Mouse (Mus musculus): ENCODE measurements around the gene Loxl4. TPM values are rescaled to one million over a fixed set of nuclear protein-coding genes. Genes with fewer than 3 reads are reported as not detected.

The Loxl4 gene
- total and polyA plus RNA-seq, 2 experiments from 2014 or later: 0.15 to 1.5 TPM

DNA sequence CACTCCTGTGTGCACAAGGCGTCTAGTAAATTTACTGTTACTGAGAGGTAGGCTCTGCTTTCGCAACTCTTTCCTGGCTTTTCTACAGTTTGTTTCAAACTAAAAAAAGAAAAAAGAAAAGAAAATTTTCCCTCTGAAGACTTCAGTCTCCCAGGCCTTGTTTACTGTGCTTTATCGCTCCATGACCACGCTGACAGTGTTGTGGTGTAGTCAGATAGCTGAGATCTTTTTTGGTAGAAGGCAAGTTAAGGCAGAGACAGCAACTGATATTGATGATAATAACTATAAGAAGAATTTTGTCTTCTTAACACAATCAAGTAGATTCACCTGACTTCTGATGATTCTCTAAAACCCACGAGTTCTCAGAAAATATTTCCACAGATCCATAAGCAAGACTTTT is 28.9 kb downstream of the Loxl4 start:
- Histone ChIP-seq H3K9ac (no peak overlapping the region), H3K4me3 (ENCODE audit: low read depth, low read length) (no peak overlapping the region), H3K4me2 (ENCODE audit: low read depth) (no peak overlapping the region), H3K9me3 (ENCODE audit: low read length) (no peaks in the 10 kb centered on the region), H3K27me3 (ENCODE audit: insufficient read depth, low read length) (no peaks in the 10 kb centered on the region), H3K27ac (ENCODE audit: low read depth, low read length) (no peak overlapping the region), H3K36me3 (ENCODE audit: insufficient read depth) (no peaks in the 10 kb centered on the region; the same call in 1 of the 2 replicates), H3K4me1 (ENCODE audit: insufficient read depth) (no peaks in the 10 kb centered on the region)
- WGBS: 96% methylated on average over 5 of the region's 5 CpGs
- no peak for TF ChIP-seq CTCF (IDR thresholded peaks at IDR 0.05; ENCODE audit: low read depth)
- DNase-seq (no peak), ATAC-seq (no peak)

DNA sequence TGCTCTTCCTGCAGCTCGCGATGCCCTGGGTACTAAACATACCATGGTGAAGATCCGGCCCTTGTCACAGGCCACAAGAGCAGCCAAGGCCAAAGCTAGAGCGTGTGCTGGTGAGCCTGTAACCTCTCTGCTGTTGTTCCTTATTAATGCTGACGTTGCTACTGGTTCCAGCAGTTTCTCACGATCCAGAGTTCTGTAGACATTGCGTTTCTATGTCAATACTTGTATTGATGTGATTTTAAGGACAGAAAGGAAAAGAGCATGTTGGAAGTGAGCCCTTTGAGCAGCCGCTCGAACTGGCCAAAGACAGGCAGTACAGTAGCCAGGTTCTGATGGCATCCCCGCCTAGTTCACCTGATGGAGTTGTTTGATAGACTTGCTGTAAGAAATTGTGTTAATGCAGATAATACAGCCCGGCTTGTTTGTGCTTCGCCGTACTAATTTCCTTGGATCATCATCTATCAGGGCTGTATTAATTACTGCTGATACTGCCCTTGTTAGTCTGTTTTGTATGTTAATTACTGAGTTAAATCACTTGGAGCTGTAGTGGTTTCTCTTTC is 29.7 kb downstream of the Loxl4 start:
- Histone ChIP-seq H3K9me3 (ENCODE audit: low read length) (no peaks in the 10 kb centered on the region), H3K27ac (ENCODE audit: low read depth, low read length) (no peak overlapping the region), H3K4me3 (ENCODE audit: low read depth, low read length) (no peak overlapping the region), H3K9ac (no peak overlapping the region), H3K36me3 (ENCODE audit: insufficient read depth) (no peaks in the 10 kb centered on the region; the same call in 1 of the 2 replicates), H3K27me3 (ENCODE audit: insufficient read depth, low read length) (no peaks in the 10 kb centered on the region), H3K4me2 (ENCODE audit: low read depth) (no peak overlapping the region), H3K4me1 (ENCODE audit: insufficient read depth) (no peaks in the 10 kb centered on the region)
- TF ChIP-seq CTCF (IDR thresholded peaks at IDR 0.05; ENCODE audit: low read depth): no peak
- DNase-seq (no peak), ATAC-seq (no peak)
- 77% methylated on average over 13 of the region's 13 CpGs for WGBS

DNA sequence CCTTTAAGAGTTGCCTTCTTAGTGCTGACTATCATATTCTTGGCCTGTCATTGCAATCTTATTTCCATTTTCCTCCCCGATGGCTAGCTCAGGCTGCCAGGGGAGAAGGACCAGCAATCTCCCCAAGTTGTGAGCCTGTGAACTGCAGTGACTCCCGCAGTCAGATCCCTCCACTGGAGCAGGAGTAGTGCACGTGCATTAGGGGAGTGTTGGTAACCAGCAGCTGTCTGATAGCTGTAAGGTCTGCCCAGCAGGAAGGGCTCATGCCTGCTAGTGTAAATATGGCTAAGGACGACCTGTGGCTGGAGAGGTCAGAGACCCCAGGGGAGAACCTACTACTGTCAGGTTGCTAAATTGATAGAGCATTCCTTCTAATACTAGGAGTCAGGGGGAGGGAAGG is 31.9 kb downstream of the Loxl4 start:
- DNase-seq: no peak
- no peak for TF ChIP-seq CTCF (IDR thresholded peaks at IDR 0.05; ENCODE audit: low read depth)
- Histone ChIP-seq H3K9me3 (ENCODE audit: low read length) (no peaks in the 10 kb centered on the region), H3K4me1 (ENCODE audit: insufficient read depth) (no peaks in the 10 kb centered on the region), H3K27me3 (ENCODE audit: insufficient read depth, low read length) (no peaks in the 10 kb centered on the region), H3K27ac (ENCODE audit: low read depth, low read length) (no peak overlapping the region), H3K4me2 (ENCODE audit: low read depth) (no peak overlapping the region), H3K36me3 (ENCODE audit: insufficient read depth) (no peaks in the 10 kb centered on the region; the same call in 1 of the 2 replicates), H3K9ac (no peak overlapping the region), H3K4me3 (ENCODE audit: low read depth, low read length) (no peak overlapping the region)
- WGBS: 52% methylated on average over 4 of the region's 4 CpGs
- no peak for ATAC-seq

DNA sequence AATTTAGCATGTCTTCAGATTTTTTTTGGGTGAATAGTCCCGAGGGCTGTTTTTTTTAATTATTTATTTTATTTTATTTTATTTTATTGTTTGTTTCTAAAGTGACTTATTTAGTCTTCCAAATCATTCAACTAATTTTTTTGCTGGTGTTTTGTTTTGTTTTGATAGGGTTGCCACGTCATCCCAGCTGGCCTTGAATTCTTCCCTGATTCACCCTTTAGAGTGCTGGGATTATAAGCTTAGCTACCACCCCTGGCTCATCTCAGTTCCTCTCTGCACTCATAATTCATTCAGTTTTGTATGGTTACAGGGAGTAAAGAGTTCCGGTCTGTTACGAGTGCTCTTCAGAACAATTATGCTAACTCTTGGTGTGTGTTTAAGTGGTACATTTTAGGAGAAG is 34.0 kb downstream of the Loxl4 start:
- Histone ChIP-seq H3K4me1 (ENCODE audit: insufficient read depth) (no peaks in the 10 kb centered on the region), H3K4me2 (ENCODE audit: low read depth) (no peak overlapping the region), H3K27me3 (ENCODE audit: insufficient read depth, low read length) (no peaks in the 10 kb centered on the region), H3K9ac (no peak overlapping the region), H3K27ac (ENCODE audit: low read depth, low read length) (no peak overlapping the region), H3K9me3 (ENCODE audit: low read length) (no peaks in the 10 kb centered on the region), H3K36me3 (ENCODE audit: insufficient read depth) (no peaks in the 10 kb centered on the region; the same call in 1 of the 2 replicates), H3K4me3 (ENCODE audit: low read depth, low read length) (no peak overlapping the region)
- TF ChIP-seq CTCF (IDR thresholded peaks at IDR 0.05; ENCODE audit: low read depth): no peak
- ATAC-seq (no peak), DNase-seq (no peak)
- 81% methylated on average over 4 of the region's 4 CpGs for WGBS

DNA sequence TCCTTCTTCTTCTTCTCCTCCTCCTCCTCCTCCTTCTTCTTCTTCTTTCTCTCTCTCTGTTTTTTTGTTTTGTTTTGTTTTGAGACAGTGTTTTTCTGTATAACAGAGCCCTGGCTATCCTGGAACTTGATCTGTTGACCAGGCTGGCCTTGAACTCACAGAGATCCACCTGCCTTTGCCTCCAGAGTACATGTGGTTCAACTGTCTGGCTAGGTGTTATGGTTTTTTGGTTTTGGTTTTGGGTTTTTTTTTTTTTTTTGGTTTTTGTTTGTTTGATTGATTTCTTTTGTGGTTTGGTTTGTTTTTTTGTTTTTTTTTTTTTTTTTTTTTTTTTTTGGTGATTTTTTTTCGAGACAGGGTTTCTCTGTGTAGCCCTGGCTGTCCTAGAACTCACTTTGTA is 35.8 kb downstream of the Loxl4 start:
- Histone ChIP-seq H3K36me3 (ENCODE audit: insufficient read depth) (no peaks in the 10 kb centered on the region), H3K27me3 (ENCODE audit: insufficient read depth, low read length) (no peaks in the 10 kb centered on the region), H3K4me3 (ENCODE audit: low read depth, low read length) (no peak overlapping the region), H3K27ac (ENCODE audit: low read depth, low read length) (no peak overlapping the region), H3K9me3 (ENCODE audit: low read length) (no peaks in the 10 kb centered on the region), H3K4me2 (ENCODE audit: low read depth) (no peak overlapping the region), H3K4me1 (ENCODE audit: insufficient read depth) (no peaks in the 10 kb centered on the region), H3K9ac (no peak overlapping the region)
- WGBS: no CpG with 5 or more reads among the region's 1 CpGs
- no peak for DNase-seq
- ATAC-seq: no peak
- no peak for TF ChIP-seq CTCF (IDR thresholded peaks at IDR 0.05; ENCODE audit: low read depth)

DNA sequence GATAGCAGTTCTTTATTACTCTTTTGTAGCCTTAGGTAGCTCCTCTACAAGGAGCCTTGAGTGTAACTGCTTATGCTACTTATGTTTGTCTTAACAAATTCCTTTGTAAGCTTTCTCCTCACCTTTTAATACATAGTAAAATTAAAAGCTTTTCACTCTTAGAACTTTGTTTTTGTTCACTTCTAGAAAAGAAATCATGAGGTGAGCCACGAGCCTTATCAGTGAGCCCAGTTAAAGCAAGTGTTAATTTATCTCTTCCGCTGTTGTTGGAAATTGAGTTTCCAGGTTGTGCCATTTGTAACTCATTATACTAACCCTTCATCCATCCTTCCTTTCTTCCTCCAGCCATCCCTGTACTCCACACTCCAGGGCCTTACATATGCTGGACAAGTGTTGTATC is 37.3 kb downstream of the Loxl4 start:
- Histone ChIP-seq H3K27me3 (ENCODE audit: insufficient read depth, low read length) (no peaks in the 10 kb centered on the region), H3K4me1 (ENCODE audit: insufficient read depth) (no peaks in the 10 kb centered on the region), H3K36me3 (ENCODE audit: insufficient read depth) (no peaks in the 10 kb centered on the region), H3K9ac (no peak overlapping the region), H3K4me2 (ENCODE audit: low read depth) (no peak overlapping the region), H3K9me3 (ENCODE audit: low read length) (no peaks in the 10 kb centered on the region), H3K4me3 (ENCODE audit: low read depth, low read length) (no peak overlapping the region), H3K27ac (ENCODE audit: low read depth, low read length) (no peak overlapping the region)
- WGBS: 85% methylated on average over 2 of the region's 2 CpGs
- no peak for TF ChIP-seq CTCF (IDR thresholded peaks at IDR 0.05; ENCODE audit: low read depth)
- DNase-seq (no peak), ATAC-seq (no peak)

DNA sequence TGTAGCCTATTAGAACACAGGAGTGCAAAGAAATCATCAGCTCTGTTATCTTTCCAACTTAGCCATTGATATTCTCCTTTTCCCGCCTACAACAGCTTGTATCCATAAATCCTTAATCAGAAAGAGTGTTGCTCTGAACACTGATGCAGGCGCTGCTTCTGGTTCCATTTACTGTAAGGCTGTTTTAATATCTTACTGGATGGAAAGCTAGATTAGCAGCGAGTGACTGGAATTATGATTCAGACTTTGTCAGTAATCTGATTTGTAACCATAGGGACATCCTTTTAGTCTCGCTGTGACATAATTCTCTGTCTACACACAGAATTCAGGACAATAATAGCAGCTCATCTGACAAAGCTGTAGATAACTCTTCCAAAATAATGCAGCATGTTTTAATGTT is 41.3 kb downstream of the Loxl4 start:
- no peaks in the 10 kb centered on the region for H3K27me3 ChIP-seq (ENCODE audit: insufficient read depth, low read length)
- ATAC-seq (no peak), DNase-seq (no peak)
- H3K4me3 ChIP-seq (ENCODE audit: low read depth, low read length): no peak overlapping the region
- H3K36me3 ChIP-seq (ENCODE audit: insufficient read depth): no peaks in the 10 kb centered on the region
- no peak for TF ChIP-seq CTCF (IDR thresholded peaks at IDR 0.05; ENCODE audit: low read depth)
- H3K9me3 ChIP-seq (ENCODE audit: low read length): no peaks in the 10 kb centered on the region
- H3K9ac ChIP-seq: no peak overlapping the region
- H3K4me1 ChIP-seq (ENCODE audit: insufficient read depth): 0 out of 2 replicates have a peak, but pooled peaks cover 3% of the 10 kb centered on the region
- no peak overlapping the region for H3K27ac ChIP-seq (ENCODE audit: low read depth, low read length)
- H3K4me2 ChIP-seq (ENCODE audit: low read depth): no peak overlapping the region
- WGBS: 68% methylated on average over 4 of the region's 4 CpGs

All from forebrain, postnatal 0 days (tissue).